Comparison of ENCODE assay signal across 17 mouse cellular contexts in the genomic region with DNA sequence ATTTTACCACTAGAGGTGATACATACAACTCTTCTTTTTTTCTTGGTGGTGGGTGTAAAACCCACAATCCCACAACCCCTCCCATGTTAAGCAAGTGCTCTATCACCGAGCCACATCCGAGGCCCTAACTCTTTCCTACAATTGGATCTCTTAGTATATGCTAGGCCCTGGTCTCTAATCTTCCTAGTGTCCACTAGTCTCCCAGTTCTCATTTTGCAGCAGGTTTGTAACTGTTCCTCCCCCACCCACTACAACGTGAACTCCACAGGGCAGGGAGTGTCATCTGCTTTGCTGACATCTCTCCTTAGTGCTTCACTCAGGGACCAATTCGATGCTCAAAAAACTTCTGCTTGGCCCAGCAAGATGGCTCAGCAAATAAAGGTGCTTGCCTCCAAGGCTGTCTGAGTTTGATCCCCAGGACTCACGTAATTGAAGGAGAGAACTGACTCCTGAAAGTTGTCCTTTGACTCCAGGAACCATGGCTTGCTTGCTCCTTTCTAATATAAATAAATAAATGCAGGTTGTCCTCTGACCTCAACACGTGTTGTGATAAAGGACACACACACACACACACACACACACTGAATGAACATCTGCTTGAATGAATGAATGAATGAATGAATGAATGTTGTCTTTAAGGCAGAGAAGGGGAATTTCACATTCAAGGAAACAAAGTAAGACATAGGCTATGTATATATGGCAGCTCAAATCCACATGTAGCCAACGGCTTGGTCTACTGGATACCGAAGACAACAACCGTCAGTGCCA. TPM values are rescaled to one million over a fixed set of nuclear protein-coding genes. Genes with fewer than 3 reads are reported as not detected.
DNase-seq lines count a peak whose midpoint lies in the region; ATAC-seq and TF ChIP-seq lines count a peak whose summit lies in the region.
"Had no signal": no experiment of that assay in that cellular context is flagged by ENCODE, and none has a peak within 500 bp of the region (broad histone marks: within the 10 kb centered on the region; RNA-seq: fewer than 3 reads in every experiment).

No protein-coding gene starts in this region.

- H3K9ac ChIP-seq in liver, postnatal 0 days (replicated peaks): peak overlapping the region; percentile 54; the same call in 1 of the 2 replicates
- H3K9ac ChIP-seq: intestine, embryonic 15.5 days had no signal

- TF ChIP-seq CTCF in bone marrow macrophage, adult 2 months (IDR thresholded peaks at IDR 0.05; ENCODE audit: low read depth, low read length): no peak
- TF ChIP-seq CTCF in liver, postnatal 0 days (IDR thresholded peaks at IDR 0.05; ENCODE audit: low read depth): no peak

- ATAC-seq in liver, postnatal 0 days: peak; percentile 23
- ATAC-seq in cerebellum, adult (ENCODE audit: insufficient number of reproducible peaks, low FRiP score, low TSS enrichment): no peak
- ATAC-seq: forebrain, embryonic 14.5 days; intestine, embryonic 15.5 days had no signal

- peaks cover 3% of the 10 kb centered on the region for H3K27me3 ChIP-seq in liver, postnatal 0 days (ENCODE audit: insufficient read depth, low read length)

- peaks cover 18% of the 10 kb centered on the region for H3K4me1 ChIP-seq in bone marrow macrophage, adult 2 months (ENCODE audit: control insufficient read depth, insufficient read depth, low read length)
- peaks cover 5% of the 10 kb centered on the region; the same call in 1 of the 2 replicates for H3K4me1 ChIP-seq in liver, postnatal 0 days (ENCODE audit: insufficient read depth)
- H3K4me1 ChIP-seq: intestine, embryonic 15.5 days had no signal

- 38% methylated on average over 9 of the region's 9 CpGs for WGBS in liver, postnatal 0 days (ENCODE audit: insufficient replicate concordance)

- no peak for TF ChIP-seq EP300 in liver, postnatal 0 days (IDR thresholded peaks at IDR 0.05; ENCODE audit: low read depth)

- TF ChIP-seq POLR2A in bone marrow macrophage, adult 2 months (IDR thresholded peaks at IDR 0.05; ENCODE audit: borderline replicate concordance, low read depth, low read length): no peak

- H3K4me2 ChIP-seq in liver, postnatal 0 days (ENCODE audit: low read depth, low read length): peak overlapping the region; percentile 69
- H3K4me2 ChIP-seq: intestine, embryonic 15.5 days; midbrain, embryonic 11.5 days had no signal

- no peak overlapping the region for H3K27ac ChIP-seq in bone marrow macrophage, adult 2 months (ENCODE audit: insufficient read depth, low read depth, low read length)
- peak overlapping the region; percentile 55; the same call in 1 of the 2 replicates for H3K27ac ChIP-seq in liver, postnatal 0 days (ENCODE audit: low read depth)
- H3K27ac ChIP-seq: gastrocnemius, adult 2 months; intestine, embryonic 15.5 days had no signal

- no peaks in the 10 kb centered on the region for H3K9me3 ChIP-seq in liver, postnatal 0 days (ENCODE audit: low read length)
- H3K9me3 ChIP-seq: intestine, embryonic 15.5 days had no signal

- peak overlapping the region; percentile 67 for H3K4me3 ChIP-seq in bone marrow macrophage, adult 2 months (ENCODE audit: insufficient read depth, low read length)
- peak overlapping the region; percentile 48 for H3K4me3 ChIP-seq in liver, postnatal 0 days (ENCODE audit: low read depth, low read length)

- DNase-seq in thymus, postnatal 14 days: peak; percentile 37
- no peak for DNase-seq in thymus, adult 18-20 months
- no peak for DNase-seq in liver, postnatal 0 days
- no peak for DNase-seq in embryo, embryonic 9.5 days (ENCODE audit: extremely low spot score)
- DNase-seq in left cerebral cortex, postnatal 36 days (ENCODE audit: low spot score in 2 of 2): no peak
- DNase-seq: adrenal gland, adult 8-10 months; gastrocnemius, adult 2 months; right cerebral cortex, postnatal 14 days had no signal

- 0 out of 2 replicates have a peak, but pooled peaks cover 2% of the 10 kb centered on the region for H3K36me3 ChIP-seq in liver, postnatal 0 days (replicated peaks; ENCODE audit: insufficient read depth, low read length)
- H3K36me3 ChIP-seq: intestine, embryonic 15.5 days had no signal

- intact Hi-C loops in left cerebral cortex, postnatal 36 days (cut with DNase I): no loop called here

RNA-seq across cellular contexts. Expression of gene Rasal3, which starts 1.2 kb away (rescaled TPM):
- polyA plus RNA-seq in bone marrow macrophage, adult 2 months (2012; ENCODE audit: insufficient read depth, insufficient read length, missing spikeins): 26.6 and 31.3 TPM in 2 replicates
- 2.9 and 3.1 TPM in 2 replicates for polyA plus RNA-seq in liver, postnatal 0 days (2015; fragmentation: Nextera tagmentation; extraction: Ambion mirVana)
- total RNA-seq in left cerebral cortex, postnatal 36 days (2021): 1 to 10 TPM; 2.6 to 3.4 TPM

RNA-seq across cellular contexts. Expression of gene Wiz, which starts 13.0 kb away (rescaled TPM):
- 19.3 and 24.2 TPM in 2 replicates for polyA plus RNA-seq in bone marrow macrophage, adult 2 months (2012; ENCODE audit: insufficient read depth, insufficient read length, missing spikeins)
- polyA plus RNA-seq in liver, postnatal 0 days (2015; fragmentation: Nextera tagmentation; extraction: Ambion mirVana): 2.7 and 3.2 TPM in 2 replicates
- total RNA-seq in left cerebral cortex, postnatal 36 days (2021): 10 to 100 TPM; 52.3 to 53.2 TPM

RNA-seq across cellular contexts. Expression of gene Pglyrp2, which starts 21.8 kb away (rescaled TPM):
- not detected in 2 replicates for polyA plus RNA-seq in bone marrow macrophage, adult 2 months (2012; ENCODE audit: insufficient read depth, insufficient read length, missing spikeins)
- 48.4 and 53.7 TPM in 2 replicates for polyA plus RNA-seq in liver, postnatal 0 days (2015; fragmentation: Nextera tagmentation; extraction: Ambion mirVana)
- total RNA-seq in left cerebral cortex, postnatal 36 days (2021): not detected
- total RNA-seq: ES-E14; gastrocnemius, adult 2 months; heart, adult 8-10 months; layer of hippocampus, adult 8-10 months had no signal
- polyA plus RNA-seq: forebrain, embryonic 14.5 days; hindbrain, embryonic 11.5 days; midbrain, embryonic 11.5 days had no signal

RNA-seq across cellular contexts. Expression of gene Cyp4f39, which starts 50.3 kb away (rescaled TPM):
- not detected in 2 replicates for polyA plus RNA-seq in bone marrow macrophage, adult 2 months (2012; ENCODE audit: insufficient read depth, insufficient read length, missing spikeins)
- polyA plus RNA-seq in liver, postnatal 0 days (2015; fragmentation: Nextera tagmentation; extraction: Ambion mirVana): 0.22 and 0.32 TPM in 2 replicates
- not detected for total RNA-seq in left cerebral cortex, postnatal 36 days (2021)
- total RNA-seq: adrenal gland, adult 8-10 months; layer of hippocampus, adult 8-10 months had no signal
- polyA plus RNA-seq: hindbrain, embryonic 11.5 days had no signal

RNA-seq across cellular contexts. Expression of gene Akap8l, which starts 51.8 kb away (rescaled TPM):
- 87.0 and 116 TPM in 2 replicates for polyA plus RNA-seq in bone marrow macrophage, adult 2 months (2012; ENCODE audit: insufficient read depth, insufficient read length, missing spikeins)
- 21.5 and 23.8 TPM in 2 replicates for polyA plus RNA-seq in liver, postnatal 0 days (2015; fragmentation: Nextera tagmentation; extraction: Ambion mirVana)
- total RNA-seq in left cerebral cortex, postnatal 36 days (2021): 100 to 1,000 TPM; 155 to 294 TPM

Comparison
In these comparisons a context has a peak if more than half of its experiments do, and no peak if none do; other contexts are left out.
1. RNA of gene Pglyrp2, which starts 21.8 kb away (polyA plus RNA-seq): 48.4 to 53.7 TPM in liver, postnatal 0 days; not detected in bone marrow macrophage, adult 2 months; every median in the first group is over 10 times any median in the second.